Comparison of ENCODE assay signal across 22 mouse cellular contexts in the genomic region with DNA sequence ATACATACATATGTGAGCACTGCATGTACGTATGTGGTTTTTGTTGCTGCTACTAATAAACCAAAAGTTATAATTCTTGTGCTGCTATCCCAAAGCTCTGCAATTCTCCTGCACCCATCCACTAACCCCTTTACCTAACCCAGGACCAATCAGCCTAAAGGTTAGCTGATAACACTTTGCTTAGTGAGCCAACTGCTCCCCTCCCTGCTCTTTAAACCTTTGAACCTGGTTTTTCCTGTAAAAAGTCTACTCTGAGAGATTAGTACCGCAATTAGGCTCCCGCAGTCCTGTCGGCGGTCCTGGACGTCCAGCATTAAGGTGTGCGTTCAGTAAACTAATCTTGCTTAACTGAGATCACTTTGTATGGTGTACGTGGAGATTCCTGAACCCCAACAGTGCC.
"Had no signal": no experiment of that assay in that cellular context is flagged by ENCODE, and none has a peak within 500 bp of the region (broad histone marks: within the 10 kb centered on the region; RNA-seq: fewer than 3 reads in every experiment).

No protein-coding gene starts in this region.

- H3K4me3 ChIP-seq: layer of hippocampus, adult 2 months; limb, embryonic 10.5 days; limb, embryonic 13.5 days; megakaryocyte, embryonic 14.5 days; midbrain, embryonic 10.5 days; midbrain, embryonic 13.5 days; myocyte; neural tube, embryonic 13.5 days; stomach, embryonic 15.5 days had no signal

- H3K9ac ChIP-seq: limb, embryonic 13.5 days; lung, embryonic 14.5 days; midbrain, embryonic 13.5 days; neural tube, embryonic 13.5 days; stomach, embryonic 15.5 days had no signal

- DNase-seq: kidney, adult 18-20 months; kidney, adult 9 months; kidney, postnatal 14 days; kidney, postnatal 4 days; layer of hippocampus, adult 9-11 months; lung, embryonic 14.5 days; retina, postnatal 1 day; right cerebral cortex, postnatal 25 days; spleen, adult 18-20 months; thymus, postnatal 25 days had no signal

- H3K9me3 ChIP-seq: limb, embryonic 10.5 days; limb, embryonic 13.5 days; megakaryocyte, embryonic 14.5 days; midbrain, embryonic 13.5 days; neural tube, embryonic 13.5 days; stomach, embryonic 15.5 days had no signal

- H3K27ac ChIP-seq: layer of hippocampus, adult 2 months; limb, embryonic 10.5 days; limb, embryonic 13.5 days; macrophage; midbrain, embryonic 10.5 days; midbrain, embryonic 13.5 days; neural tube, embryonic 13.5 days; stomach, embryonic 15.5 days had no signal

- ATAC-seq: lung, postnatal 0 days; midbrain, embryonic 13.5 days; midbrain, embryonic 16.5 days had no signal

- H3K27me3 ChIP-seq: megakaryocyte, embryonic 14.5 days; midbrain, embryonic 13.5 days; stomach, embryonic 15.5 days had no signal

- H3K4me2 ChIP-seq: limb, embryonic 13.5 days; lung, embryonic 14.5 days; midbrain, embryonic 13.5 days; neural tube, embryonic 13.5 days; stomach, embryonic 15.5 days had no signal
